Mouse (Mus musculus): ENCODE data around the gene Adamts18.

DNA sequence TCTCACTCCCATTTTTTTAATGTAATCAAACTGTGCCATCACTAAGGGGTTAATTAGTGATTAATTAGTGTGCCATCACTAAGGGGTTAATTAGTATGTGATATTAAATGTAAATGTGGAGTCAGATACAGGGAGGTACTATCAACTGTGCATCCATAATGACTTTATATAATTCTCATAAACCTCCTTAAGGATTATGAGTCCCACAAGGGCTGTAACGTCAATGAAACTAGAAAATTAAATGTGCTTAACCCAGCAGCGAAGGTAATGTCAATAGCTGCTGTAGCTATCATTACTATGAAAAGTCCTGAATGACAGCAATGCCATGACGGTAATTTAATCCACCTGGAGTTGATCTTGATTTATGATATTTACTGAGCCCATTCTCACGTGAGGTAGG is 83.4 kb downstream of the Adamts18 start:
- TF ChIP-seq CTCF (IDR thresholded peaks at IDR 0.05; ENCODE audit: control insufficient read depth, insufficient read depth, low read length) (no peak), POLR2A (IDR thresholded peaks at IDR 0.05; ENCODE audit: borderline replicate concordance, control insufficient read depth, low read depth, low read length) (no peak)
